Mouse (Mus musculus) effector memory CD4-positive, alpha-beta T cell, adult 5 months (primary cell): Measurements from ENCODE around the gene Olfr765. TPM values are rescaled to one million over a fixed set of nuclear protein-coding genes. Genes with fewer than 3 reads are reported as not detected.

ENCODE experiments used
- polyA plus RNA-seq: library from polyadenylated mRNA; unstranded; fragments of 100-300 nt; shearing (Covaris generic); gene quantifications from one replicate; pipeline ENCODE4 v1.2.1, GENCODE M21; 2017

Gene Olfr765
- polyA plus RNA-seq: not detected

GRCm38 (mm10) chr10:129049898-129050297 lies at the start of gene Olfr765:
Gene Olfr765 (minus strand): TSS chr10:129049998.

GRCm38 (mm10) chr10:129099275-129099674 lies 49.5 kb upstream of the Olfr765 start, which contains the start of gene Olfr768:
Gene Olfr768 (minus strand): TSS chr10:129099375.

GRCm38 (mm10) chr10:129082810-129083209 lies 33.0 kb upstream of the Olfr765 start, which contains the start of gene Olfr767:
Gene Olfr767 (minus strand): TSS chr10:129082910.

DNA sequence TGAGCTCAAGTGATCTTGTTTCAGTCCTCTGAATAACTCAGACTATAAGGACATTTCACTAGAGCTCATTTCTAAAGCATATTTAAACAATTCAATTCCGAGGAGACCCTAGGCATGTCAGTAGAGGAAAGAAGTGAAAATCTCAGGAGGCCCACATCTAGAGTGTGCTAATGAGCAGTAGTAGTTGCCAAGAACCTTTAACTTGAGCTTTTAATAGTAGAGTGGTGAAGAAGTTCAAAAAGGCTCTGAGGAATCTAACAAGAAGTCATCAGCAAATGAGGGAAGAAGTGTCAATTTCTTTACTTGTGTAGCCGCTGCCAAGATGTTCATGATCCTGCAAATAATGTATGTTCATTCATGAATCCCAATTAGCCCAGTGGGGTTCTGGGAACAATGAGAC lies 19.1 kb upstream of the Olfr765 start, which contains the start of gene Olfr766-ps1:
Gene Olfr766-ps1, minus strand, starts transcription at position 101 of the 400 bp plus-strand sequence.

GRCm38 (mm10) chr10:129039796-129040195 lies 10.0 kb downstream of the Olfr765 start, which contains the start of gene Olfr764-ps1:
Gene Olfr764-ps1 (minus strand): TSS chr10:129039896.

DNA sequence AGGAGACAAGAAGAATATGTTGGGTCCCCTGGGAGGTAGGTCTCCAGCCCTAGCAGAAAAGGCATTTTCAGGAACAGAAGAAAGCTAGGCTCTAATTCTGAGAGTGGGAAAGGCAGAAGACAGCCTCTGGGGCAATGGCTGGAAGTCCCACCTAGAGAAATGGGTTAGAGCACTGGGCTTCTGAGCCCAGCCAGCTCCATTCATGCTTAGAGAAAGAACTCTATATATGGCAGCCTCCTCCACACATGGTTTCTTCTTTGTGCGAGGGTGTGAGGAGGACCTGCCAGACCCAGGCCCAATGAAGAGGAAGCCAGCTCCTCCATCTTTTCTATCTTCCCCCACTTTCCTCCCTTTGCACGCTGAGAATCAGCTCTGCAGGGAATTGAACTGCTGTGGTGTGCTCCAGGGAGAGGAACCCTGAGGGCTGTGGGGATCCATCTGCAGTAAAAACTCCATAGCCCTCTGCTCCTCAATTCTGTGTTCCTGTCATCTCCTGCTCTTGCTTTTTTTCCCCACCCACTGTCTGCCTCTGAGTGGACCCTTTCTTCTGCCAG lies 39.4 kb downstream of the Olfr765 start, which contains the start of gene Olfr763:
Gene Olfr763, plus strand, starts transcription at position 504 of the 554 bp plus-strand sequence.

Other genes with a start within 250 kb of the Olfr765 start
- 57.7 TPM for gene Dnajc14, start 245.9 kb downstream of the Olfr765 start, polyA plus RNA-seq
- 2.0 TPM for gene Tmem198b, start 245.6 kb downstream of the Olfr765 start, polyA plus RNA-seq
- gene Sarnp, start 232.7 kb downstream of the Olfr765 start, polyA plus RNA-seq: 108 TPM
- 34.9 TPM for gene Ormdl2, start 228.4 kb downstream of the Olfr765 start, polyA plus RNA-seq
- 2.0 TPM for gene Gdf11, start 158.3 kb downstream of the Olfr765 start, polyA plus RNA-seq
- gene Cd63, start 149.0 kb downstream of the Olfr765 start, polyA plus RNA-seq: not detected
- 6.6 TPM for gene Rdh5, start 127.1 kb downstream of the Olfr765 start, polyA plus RNA-seq
- 118 TPM for gene Bloc1s1, start 126.0 kb downstream of the Olfr765 start, polyA plus RNA-seq
- 45.8 TPM for gene Itga7, start 116.2 kb downstream of the Olfr765 start, polyA plus RNA-seq
- not detected for gene Mettl7b, start 89.0 kb downstream of the Olfr765 start, polyA plus RNA-seq
- 0.20 TPM for gene Olfr9, start 60.6 kb downstream of the Olfr765 start, polyA plus RNA-seq
- gene Olfr763, start 39.2 kb downstream of the Olfr765 start, polyA plus RNA-seq: not detected
- not detected for gene Olfr764-ps1, start 10.1 kb downstream of the Olfr765 start, polyA plus RNA-seq
- gene Olfr766-ps1, start 19.0 kb upstream of the Olfr765 start, polyA plus RNA-seq: not detected
- not detected for gene Olfr767, start 32.9 kb upstream of the Olfr765 start, polyA plus RNA-seq
- not detected for gene Olfr768, start 49.4 kb upstream of the Olfr765 start, polyA plus RNA-seq
- not detected for gene Olfr769, start 67.9 kb upstream of the Olfr765 start, polyA plus RNA-seq
- not detected for gene Olfr770, start 89.0 kb upstream of the Olfr765 start, polyA plus RNA-seq
- gene Olfr771, start 114.8 kb upstream of the Olfr765 start, polyA plus RNA-seq: not detected
- gene Olfr772, start 127.9 kb upstream of the Olfr765 start, polyA plus RNA-seq: not detected
- not detected for gene Olfr773, start 137.4 kb upstream of the Olfr765 start, polyA plus RNA-seq
- gene Olfr774, start 186.2 kb upstream of the Olfr765 start, polyA plus RNA-seq: not detected
- not detected for gene Olfr775, start 198.4 kb upstream of the Olfr765 start, polyA plus RNA-seq
- gene Olfr776, start 209.1 kb upstream of the Olfr765 start, polyA plus RNA-seq: not detected
- gene Olfr777, start 221.5 kb upstream of the Olfr765 start, polyA plus RNA-seq: not detected